Mouse (Mus musculus) heart, embryonic 11.5 days (tissue): Measurements from ENCODE around the gene Pfn5. TPM values are rescaled to one million over a fixed set of nuclear protein-coding genes. Genes with fewer than 3 reads are reported as not detected.
"Not testable (repeated sequence)": the region's sequence is repeated elsewhere in the genome, so short reads cannot be mapped to it uniquely, and the experiment has no call there.

Experiments
- ATAC-seq: fragments of 200-750 bp; cut with Nextera tagmentation; replicated peaks from 2 replicates; pipeline ENCODE4 v1.8.0; 2017; ENCODE audit warnings: moderate library complexity; ENCODE audit not compliant: insufficient number of reproducible peaks, low FRiP score, low TSS enrichment
- H3K27ac ChIP-seq: fragments of 300-500 bp; sonication (generic); 2 replicates; pipeline ENCODE4 v1.5.1; 2014; ENCODE audit warnings: mild to moderate bottlenecking, low read depth, low read length
- H3K27me3 ChIP-seq: fragments of 300-500 bp; sonication (generic); 2 replicates; pipeline ENCODE4 v1.6.1; 2014; ENCODE audit warnings: mild to moderate bottlenecking, low read length, mixed read lengths; ENCODE audit not compliant: control insufficient read depth, insufficient read depth
- H3K36me3 ChIP-seq: fragments of 300-500 bp; sonication (generic); 2 replicates; pipeline ENCODE4 v1.6.1; 2014; ENCODE audit warnings: mild to moderate bottlenecking, low read length, moderate library complexity, mixed read lengths; ENCODE audit not compliant: control insufficient read depth, insufficient read depth
- H3K4me1 ChIP-seq: fragments of 300-500 bp; sonication (generic); 2 replicates; pipeline ENCODE4 v1.6.1; 2014; ENCODE audit warnings: low read length; ENCODE audit not compliant: control insufficient read depth, insufficient read depth
- H3K4me2 ChIP-seq: fragments of 300-500 bp; sonication (generic); 2 replicates; pipeline ENCODE4 v1.6.1; 2014; ENCODE audit warnings: mild to moderate bottlenecking, moderate library complexity
- H3K4me3 ChIP-seq: fragments of 300-500 bp; sonication (generic); 2 replicates; pipeline ENCODE4 v1.5.1; 2014; ENCODE audit warnings: low read depth, low read length
- H3K9ac ChIP-seq: fragments of 300-500 bp; sonication (generic); 2 replicates; pipeline ENCODE4 v1.6.1; 2014; ENCODE audit warnings: mild to moderate bottlenecking, low read depth, low read length, moderate library complexity
- H3K9me3 ChIP-seq: fragments of 300-500 bp; sonication (generic); replicated peaks from 2 replicates; pipeline ENCODE4 v1.6.1; 2016; ENCODE audit warnings: low read length; ENCODE audit not compliant: control insufficient read depth
- WGBS: fragments of 180-500 bp; shearing (Covaris S2); extraction: QIAGEN DNeasy Blood & Tissue Kit; methylation state at CpG from one replicate; pipeline ENCODE4 v1.1.7; 2014; ENCODE audit not compliant: insufficient replicate concordance; 5-methylcytosine and 5-hydroxymethylcytosine counted together
- polyA plus RNA-seq: library from polyadenylated mRNA; unstranded; fragments of >200 nt; fragmentation: Nextera tagmentation; extraction: Ambion mirVana; gene quantifications from 2 replicates; pipeline ENCODE4 v1.2.1, GENCODE M21; 2014

Pfn5 gene
- polyA plus RNA-seq, result not detected in 2 replicates

DNA sequence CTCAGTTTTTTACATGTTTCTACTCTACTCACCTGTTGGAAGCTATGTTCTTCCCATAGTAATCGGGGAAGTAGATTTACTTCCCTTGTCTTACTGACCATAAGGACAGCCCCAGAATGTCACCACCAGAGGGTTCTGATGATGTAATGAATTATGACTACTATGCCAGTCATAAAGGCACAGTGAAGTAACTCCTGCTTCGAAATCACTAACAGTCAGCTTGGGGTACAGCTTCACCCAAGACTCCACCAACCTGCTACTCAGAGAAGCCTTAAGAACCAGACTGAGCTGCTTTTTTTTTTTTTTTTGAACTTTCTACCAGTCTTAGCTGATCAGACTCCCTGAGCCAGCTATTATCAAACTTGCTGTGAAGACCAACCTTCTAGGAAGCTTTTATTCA is at the start of gene Pfn5, which contains the start of gene Asb12:
TSS of gene Pfn5 (plus strand) at position 218 of the 400 bp plus-strand sequence.
TSS of gene Asb12 (minus strand) at position 101 of the 400 bp plus-strand sequence.
- Histone ChIP-seq H3K9me3 (no peaks in the 10 kb centered on the region), H3K4me3 (no peak within 1 kb of the TSS), H3K4me2 (no peak within 1 kb of the TSS), H3K27me3 (no peaks in the 10 kb centered on the region), H3K4me1 (no peaks in the 10 kb centered on the region), H3K9ac (no peak within 1 kb of the TSS), H3K27ac (no peak within 1 kb of the TSS), H3K36me3 (no peaks in the 10 kb centered on the region)
- WGBS, result 77% methylated on average over 2 of the region's 2 CpGs
- no peak for ATAC-seq

DNA sequence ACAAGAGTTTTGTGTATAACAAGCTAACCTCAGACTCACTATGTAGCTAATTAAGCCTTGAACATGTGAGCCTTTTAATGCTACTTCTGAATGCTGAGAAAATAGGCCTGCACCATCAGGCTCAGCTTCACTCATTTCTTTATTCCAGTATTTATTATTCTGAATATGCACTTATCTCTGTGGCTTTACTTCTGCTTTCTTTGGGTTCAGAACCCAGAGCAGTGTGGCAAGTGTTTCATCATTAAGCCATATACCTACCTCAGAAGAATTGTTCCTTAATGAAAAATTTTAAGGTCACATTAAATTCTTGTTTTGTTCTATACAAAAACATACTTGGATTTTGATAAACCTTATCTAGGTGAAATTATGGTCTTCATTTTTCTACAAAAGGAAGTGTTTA is 34.0 kb upstream of the Pfn5 start:
- Histone ChIP-seq H3K9me3 (no peaks in the 10 kb centered on the region), H3K4me2 (no peak overlapping the region), H3K4me3 (no peak overlapping the region), H3K36me3 (no peaks in the 10 kb centered on the region), H3K9ac (no peak overlapping the region), H3K27ac (no peak overlapping the region), H3K4me1 (no peaks in the 10 kb centered on the region), H3K27me3 (no peaks in the 10 kb centered on the region)
- ATAC-seq, result no peak

DNA sequence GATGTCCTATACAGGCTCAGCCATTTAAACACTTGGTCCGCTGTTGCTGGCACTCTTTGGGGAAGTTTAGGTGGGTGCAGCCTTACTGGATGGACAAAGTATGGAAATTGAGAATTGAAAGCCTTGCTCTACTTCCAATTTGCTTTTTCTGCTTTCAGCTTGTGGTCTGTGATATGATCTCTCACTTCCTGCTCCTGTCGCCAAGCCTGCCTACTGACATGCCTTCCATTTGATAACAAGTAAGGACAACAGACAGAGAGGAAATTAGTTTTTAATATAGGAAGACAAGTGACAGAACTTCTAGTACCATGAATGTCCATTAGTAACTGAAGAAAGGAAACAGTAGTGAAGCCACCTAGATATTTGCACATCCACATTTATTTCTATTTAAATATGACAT is 32.7 kb upstream of the Pfn5 start:
- WGBS, result 56% methylated on average over 2 of the region's 2 CpGs
- Histone ChIP-seq H3K27me3 (no peaks in the 10 kb centered on the region), H3K27ac (no peak overlapping the region), H3K9me3 (no peaks in the 10 kb centered on the region), H3K4me1 (no peaks in the 10 kb centered on the region), H3K36me3 (no peaks in the 10 kb centered on the region), H3K9ac (no peak overlapping the region), H3K4me3 (no peak overlapping the region), H3K4me2 (no peak overlapping the region)
- no peak for ATAC-seq

DNA sequence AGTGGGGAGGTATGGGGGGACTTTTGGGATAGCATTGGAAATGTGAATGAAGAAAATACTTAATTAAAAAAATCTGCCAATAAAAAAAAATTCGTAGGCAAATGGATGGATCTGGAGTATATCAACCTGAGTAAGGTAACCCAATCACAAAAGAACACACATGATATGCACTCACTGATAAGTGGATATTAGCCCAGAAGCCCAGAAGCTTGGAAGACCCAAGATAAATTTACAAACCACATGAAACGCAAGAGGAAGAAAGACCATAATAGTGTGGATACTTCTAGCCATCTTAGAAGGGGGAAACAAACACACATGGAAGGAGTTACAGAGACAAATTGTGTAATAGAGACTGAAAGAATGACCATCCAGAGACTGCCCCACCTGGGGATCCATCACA is 22.4 kb upstream of the Pfn5 start:
- H3K9ac ChIP-seq, H3K9me3 ChIP-seq, H3K27me3 ChIP-seq, H3K4me3 ChIP-seq, H3K4me1 ChIP-seq, H3K27ac ChIP-seq, ATAC-seq, H3K36me3 ChIP-seq, H3K4me2 ChIP-seq: not testable (repeated sequence)
- 83% methylated on average over 2 of the region's 2 CpGs for WGBS

DNA sequence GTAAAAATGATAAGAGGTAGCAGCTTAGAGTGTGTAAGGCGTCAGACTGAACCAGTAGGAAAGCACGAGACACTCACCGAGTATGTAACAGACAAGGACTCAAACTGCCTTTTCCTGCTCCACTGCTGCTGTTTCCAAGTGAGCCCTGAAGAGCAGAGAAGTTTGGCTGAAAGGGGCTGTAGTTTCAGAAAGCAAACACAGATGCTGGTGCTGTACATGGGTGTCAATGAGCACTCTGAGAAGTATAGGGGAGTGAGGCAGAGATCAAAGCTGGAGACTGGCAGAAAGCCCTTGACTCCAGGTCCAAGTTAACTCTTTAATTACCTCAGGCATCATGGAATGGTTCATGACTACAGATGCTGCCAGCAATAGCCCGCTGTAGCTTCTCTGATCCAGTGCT is 3.6 kb upstream of the Pfn5 start:
- Histone ChIP-seq H3K27ac (no peak overlapping the region), H3K36me3 (no peaks in the 10 kb centered on the region), H3K4me1 (no peaks in the 10 kb centered on the region), H3K9me3 (no peaks in the 10 kb centered on the region), H3K4me3 (no peak overlapping the region), H3K9ac (no peak overlapping the region), H3K27me3 (no peaks in the 10 kb centered on the region), H3K4me2 (no peak overlapping the region)
- WGBS, result 63% methylated on average over 4 of the region's 4 CpGs
- ATAC-seq, result no peak

DNA sequence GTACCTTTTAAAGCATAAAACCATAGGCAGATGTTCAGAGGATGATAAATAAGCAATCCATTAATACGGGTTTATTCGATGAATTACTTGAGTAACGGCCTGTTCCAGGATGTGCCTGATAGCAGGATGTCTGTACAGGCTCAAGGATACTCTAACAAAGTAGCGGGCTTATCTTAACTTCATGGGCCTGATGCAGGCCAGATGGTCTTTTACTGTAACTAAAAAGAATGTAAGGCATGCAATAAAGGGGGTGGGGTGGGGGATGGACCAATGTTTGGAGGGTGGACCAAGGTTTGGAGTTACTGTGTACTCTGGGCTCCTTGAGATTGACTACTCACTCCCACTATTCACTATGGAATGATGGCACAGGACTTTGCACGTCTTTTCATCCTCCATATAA is 42.7 kb downstream of the Pfn5 start:
- Histone ChIP-seq H3K9ac (no peak overlapping the region), H3K36me3 (no peaks in the 10 kb centered on the region), H3K9me3 (no peaks in the 10 kb centered on the region), H3K27me3 (no peaks in the 10 kb centered on the region), H3K4me3 (no peak overlapping the region), H3K4me1 (no peaks in the 10 kb centered on the region), H3K4me2 (no peak overlapping the region), H3K27ac (no peak overlapping the region)
- ATAC-seq, result peak; percentile 52; the same call in 1 of the 2 replicates
- 38% methylated on average over 5 of the region's 5 CpGs for WGBS

Other genes with a start within 250 kb of the Pfn5 start
- 6.5 and 7.8 TPM in 2 replicates for gene Amer1, start 113.2 kb upstream of the Pfn5 start, polyA plus RNA-seq
- gene Asb12, start 117 bp upstream of the Pfn5 start, polyA plus RNA-seq, result 5.1 and 6.7 TPM in 2 replicates
- 11.5 and 13.5 TPM in 2 replicates for gene Zc4h2, start 100.4 kb downstream of the Pfn5 start, polyA plus RNA-seq
- gene Zc3h12b, start 153.6 kb downstream of the Pfn5 start, polyA plus RNA-seq, result 2.1 and 3.5 TPM in 2 replicates